Mouse (Mus musculus): ENCODE results near the gene Nmt1.

DNA sequence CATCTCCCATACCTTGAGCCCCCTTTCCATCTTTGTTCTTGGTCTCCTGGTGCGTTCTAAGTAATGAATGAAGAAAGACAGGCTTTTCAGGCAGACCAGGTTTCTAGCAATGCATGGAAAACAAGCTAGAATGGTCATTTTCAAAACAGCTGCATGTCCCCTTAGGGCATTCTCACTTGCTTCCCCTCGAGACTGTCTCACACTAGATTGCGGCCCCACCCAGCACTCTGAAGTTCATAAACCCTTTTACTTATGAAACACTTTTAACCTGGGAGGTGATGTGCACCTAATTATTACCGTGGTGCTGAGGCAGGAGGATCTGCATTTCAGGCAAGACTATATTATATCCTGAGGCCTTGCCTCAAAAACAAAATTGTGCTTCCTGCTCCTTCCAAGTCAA lies 85.8 kb downstream of the Nmt1 start:
- TF ChIP-seq POLR2A (IDR thresholded peaks at IDR 0.05; ENCODE audit: control insufficient read depth in 1 of 2, insufficient read depth in 1 of 2, low read depth in 1 of 2, low read length in 2 of 2, poor library complexity in 1 of 2) (no peak), JUND (IDR thresholded peaks at IDR 0.05; ENCODE audit: low read depth, low read length) (no peak), CTCF (IDR thresholded peaks at IDR 0.05 in 2 of 3, conservative IDR thresholded peaks at IDR 0.05 in 1 of 3; ENCODE audit: control insufficient read depth in 1 of 3, insufficient read depth in 1 of 3, low read depth in 2 of 3, low read length in 3 of 3, poor library complexity in 1 of 3, severe bottlenecking in 1 of 3) (no peak), MXI1 (IDR thresholded peaks at IDR 0.05; ENCODE audit: low read depth, low read length) (no peak)

Measured in MEL (cell line).